Mouse (Mus musculus) myocyte (in vitro differentiated cells): ENCODE measurements at regions not wholly inside any gene's neighbourhood (a gene's known extent, or its start where the extent isn't known, plus 50 kb on each side); places are given as distances from the start of the nearest gene placed in this dataset.

Source experiments
- CEBPB ChIP-seq: IDR thresholded peaks from 2 replicates; pipeline ENCODE4 v1.6.1; 2011; ENCODE audit warnings: mild to moderate bottlenecking, moderate library complexity; ENCODE audit not compliant: poor library complexity, insufficient read depth, severe bottlenecking
- E2F4 ChIP-seq: IDR thresholded peaks from one replicate; pipeline ENCODE4 v1.6.1; 2011; ENCODE audit warnings: mild to moderate bottlenecking, control low read depth, moderate library complexity; ENCODE audit not compliant: insufficient read depth
- MAX ChIP-seq: IDR thresholded peaks from one replicate; pipeline ENCODE4 v1.6.1; 2011; ENCODE audit warnings: low read depth, mild to moderate bottlenecking, control low read depth
- MYOD1 ChIP-seq, 3 experiments: IDR thresholded peaks; one replicate each; pipeline ENCODE4 v1.6.1; 2011; ENCODE audit warnings: control low read depth in 2 of 3, low read depth in 2 of 3, mild to moderate bottlenecking in 2 of 3, moderate library complexity in 1 of 3; ENCODE audit not compliant: insufficient read length in 2 of 3, control insufficient read depth in 1 of 3
- MYOG ChIP-seq, 3 experiments: IDR thresholded peaks; one replicate each; pipeline ENCODE4 v1.6.1; 2011; ENCODE audit warnings: control low read depth in 2 of 3, low read depth in 2 of 3, mild to moderate bottlenecking in 2 of 3; ENCODE audit not compliant: insufficient read length in 2 of 3, control insufficient read depth in 1 of 3, insufficient read depth in 1 of 3
- POLR2A ChIP-seq: IDR thresholded peaks from one replicate; pipeline ENCODE4 v1.6.1; 2011; ENCODE audit warnings: low read depth, mild to moderate bottlenecking, control low read depth, moderate library complexity; ENCODE audit not compliant: insufficient read length
- POLR2AphosphoS2 ChIP-seq: IDR thresholded peaks from one replicate; pipeline ENCODE4 v1.6.1; 2011; ENCODE audit warnings: low read depth, control low read depth; ENCODE audit not compliant: insufficient read length
- REST ChIP-seq: IDR thresholded peaks from one replicate; pipeline ENCODE4 v1.6.1; 2011; ENCODE audit warnings: mild to moderate bottlenecking, control low read depth, moderate library complexity; ENCODE audit not compliant: insufficient read depth, insufficient read length
- SRF ChIP-seq: IDR thresholded peaks from one replicate; pipeline ENCODE4 v1.6.1; 2011; ENCODE audit warnings: low read depth; ENCODE audit not compliant: control insufficient read depth, insufficient read length
- TCF12 ChIP-seq: IDR thresholded peaks from one replicate; pipeline ENCODE4 v1.6.1; 2011; ENCODE audit warnings: mild to moderate bottlenecking, control low read depth; ENCODE audit not compliant: poor library complexity, insufficient read depth, severe bottlenecking
- USF1 ChIP-seq: IDR thresholded peaks from one replicate; pipeline ENCODE4 v1.6.1; 2011; ENCODE audit warnings: low read depth, mild to moderate bottlenecking, control low read depth, moderate library complexity

DNA sequence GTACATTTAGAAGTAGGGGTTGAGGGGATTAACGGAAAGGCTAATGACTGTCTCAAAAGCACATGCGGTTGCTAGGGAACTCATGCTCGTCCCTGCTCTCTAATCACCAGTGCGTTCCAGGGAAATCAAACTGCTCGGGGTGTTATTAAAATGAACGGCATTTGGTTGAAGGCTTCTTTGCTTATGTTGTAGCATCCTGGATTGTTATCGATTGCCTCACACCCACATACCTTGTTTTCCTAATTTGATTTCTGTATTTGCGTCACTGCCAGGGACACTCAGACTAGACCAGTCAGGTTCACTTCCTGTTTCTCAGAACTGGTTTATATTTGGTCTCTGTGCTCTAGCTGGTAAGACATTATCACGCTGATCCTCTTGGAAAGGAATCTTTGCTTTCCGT lies 177.0 kb upstream of the Mkln1 start:
- TF ChIP-seq POLR2A (no peak), TCF12 (no peak), POLR2AphosphoS2 (no peak), MAX (no peak), USF1 (no peak), MYOD1 (IDR thresholded peaks at IDR 0.05; ENCODE audit: control insufficient read depth in 1 of 3, insufficient read length in 2 of 3, low read depth in 2 of 3) (no peak), MYOG (IDR thresholded peaks at IDR 0.05; ENCODE audit: control insufficient read depth in 1 of 3, insufficient read depth in 1 of 3, insufficient read length in 2 of 3, low read depth in 2 of 3) (no peak), E2F4 (no peak), REST (no peak), CEBPB (no peak), SRF (no peak)
